Mouse (Mus musculus): Measurements from ENCODE around the gene Gm6034.
"Not testable (repeated sequence)": the region's sequence is repeated elsewhere in the genome, so short reads cannot be mapped to it uniquely, and the experiment has no call there.

GRCm38 (mm10) chr17:36031583-36032331 lies 11.0 kb upstream of the Gm6034 start:
- peak; percentile 70; the same call in 1 of the 2 replicates for TF ChIP-seq CTCF (IDR thresholded peaks at IDR 0.05; ENCODE audit: borderline replicate concordance, control insufficient read depth, extremely low read depth, insufficient read depth, low read length, poor library complexity)
- not testable (repeated sequence) for TF ChIP-seq POLR2A (IDR thresholded peaks at IDR 0.05; ENCODE audit: control insufficient read depth, extremely low read depth, insufficient read depth, low read length, poor library complexity)

Measured in thymus, adult 2 months (tissue).